Mouse (Mus musculus) gastrocnemius, postnatal 25 days (tissue): ENCODE results near the gene Mustn1. TPM values are rescaled to one million over a fixed set of nuclear protein-coding genes. Genes with fewer than 3 reads are reported as not detected.
A peak's percentile ranks its signal among the peaks of the same experiment; 100 is the strongest.

Source experiments
- DNase-seq: peaks from one replicate; pipeline ENCODE4 v3.0.0; 2022
- total RNA-seq, 2 experiments: library from RNA; stranded (reverse); gene quantifications; 1 replicate in 1 of 2; 2 replicates in 1 of 2; pipeline ENCODE4 v1.2.3; 2021

Gene Mustn1
- total RNA-seq, 2 experiments from 2014 or later, result 54.6 to 343 TPM

- DNase-seq, result peak; percentile 66
These were observed 794 bp downstream of the Mustn1 start for GRCm38 (mm10) chr14:30879794-30880193.

GRCm38 (mm10) chr14:30880251-30880650 lies 1.3 kb downstream of the Mustn1 start:
- peak; percentile 28 for DNase-seq

- DNase-seq, result peak; percentile 47
These were observed 2.1 kb downstream of the Mustn1 start for GRCm38 (mm10) chr14:30880811-30881717.

- DNase-seq, result peak; percentile 24
These were observed 2.7 kb downstream of the Mustn1 start for GRCm38 (mm10) chr14:30881718-30882108.

- no peak for DNase-seq
These were observed 6.3 kb downstream of the Mustn1 start for GRCm38 (mm10) chr14:30885298-30885697.

- no peak for DNase-seq
These were observed 7.2 kb downstream of the Mustn1 start, which contains the start of gene Itih4 for GRCm38 (mm10) chr14:30886204-30886603. Gene Itih4, plus strand, starts transcription at chr14:30886476.

- peak; percentile 55 for DNase-seq
These were observed 9.3 kb downstream of the Mustn1 start for GRCm38 (mm10) chr14:30888271-30888732.

GRCm38 (mm10) chr14:30899972-30900371 lies 21.0 kb downstream of the Mustn1 start:
- DNase-seq, result no peak

- DNase-seq, result no peak
These were observed 23.6 kb downstream of the Mustn1 start for GRCm38 (mm10) chr14:30902628-30903027.

- no peak for DNase-seq
These were observed 24.0 kb downstream of the Mustn1 start for GRCm38 (mm10) chr14:30903036-30903435.

GRCm38 (mm10) chr14:30904307-30904706 lies 25.3 kb downstream of the Mustn1 start:
- DNase-seq, result no peak

GRCm38 (mm10) chr14:30906001-30906400 lies 27.0 kb downstream of the Mustn1 start:
- no peak for DNase-seq

GRCm38 (mm10) chr14:30907814-30908265 lies 28.8 kb downstream of the Mustn1 start:
- DNase-seq, result no peak

GRCm38 (mm10) chr14:30911141-30911540 lies 32.1 kb downstream of the Mustn1 start:
- no peak for DNase-seq

- DNase-seq, result no peak
These were observed 33.6 kb downstream of the Mustn1 start for GRCm38 (mm10) chr14:30912641-30913040.

- DNase-seq, result no peak
These were observed 34.4 kb downstream of the Mustn1 start for GRCm38 (mm10) chr14:30913404-30913803.

- DNase-seq, result no peak
These were observed 37.5 kb downstream of the Mustn1 start for GRCm38 (mm10) chr14:30916516-30916915.

- no peak for DNase-seq
These were observed 43.2 kb downstream of the Mustn1 start for GRCm38 (mm10) chr14:30922053-30922670.

- DNase-seq, result no peak
These were observed 44.5 kb downstream of the Mustn1 start, which contains the start of gene Itih3 for GRCm38 (mm10) chr14:30923375-30924105. Gene Itih3, minus strand, starts transcription at chr14:30923760.

- no peak for DNase-seq
These were observed 46.5 kb downstream of the Mustn1 start for GRCm38 (mm10) chr14:30925492-30925891.

- no peak for DNase-seq
These were observed 51.4 kb downstream of the Mustn1 start for GRCm38 (mm10) chr14:30930386-30930785.
